Mouse (Mus musculus) heart, embryonic 10.5 days (tissue): Measurements from ENCODE around the gene 1700025C18Rik. TPM values are rescaled to one million over a fixed set of nuclear protein-coding genes. Genes with fewer than 3 reads are reported as not detected.

Experiments used
- DNase-seq: peaks from one replicate; pipeline ENCODE4 v3.0.0-alpha.2; 2017; ENCODE audit warnings: low spot score
- H3K27ac ChIP-seq: fragments of 300-500 bp; sonication (generic); 2 replicates; pipeline ENCODE4 v1.5.1; 2016; ENCODE audit warnings: mild to moderate bottlenecking
- H3K27me3 ChIP-seq: fragments of 300-500 bp; sonication (generic); 2 replicates; pipeline ENCODE4 v1.6.1; 2016; ENCODE audit warnings: mild to moderate bottlenecking; ENCODE audit not compliant: poor library complexity, insufficient read depth, severe bottlenecking
- H3K36me3 ChIP-seq: fragments of 300-500 bp; sonication (generic); 2 replicates; pipeline ENCODE4 v1.6.1; 2016; ENCODE audit warnings: mild to moderate bottlenecking, moderate library complexity
- H3K4me1 ChIP-seq: fragments of 300-500 bp; sonication (generic); 2 replicates; pipeline ENCODE4 v1.6.1; 2016; ENCODE audit warnings: mild to moderate bottlenecking
- H3K4me3 ChIP-seq: fragments of 300-500 bp; sonication (generic); 2 replicates; pipeline ENCODE4 v1.5.1; 2016; ENCODE audit warnings: mild to moderate bottlenecking, moderate library complexity
- H3K9me3 ChIP-seq: fragments of 300-500 bp; sonication (generic); 2 replicates; pipeline ENCODE4 v1.6.1; 2016; ENCODE audit warnings: mild to moderate bottlenecking, moderate library complexity
- WGBS: fragments of 180-500 bp; shearing (Covaris S2); methylation state at CpG from one replicate; pipeline ENCODE4 v1.1.7; 2016; 5-methylcytosine and 5-hydroxymethylcytosine counted together
- polyA plus RNA-seq: library from polyadenylated mRNA; unstranded; fragments of >200 nt; fragmentation: Nextera tagmentation; extraction: Ambion mirVana; gene quantifications from 2 replicates; pipeline ENCODE4 v1.2.1, GENCODE M21; 2016

1700025C18Rik gene
- polyA plus RNA-seq, 1 experiment from 2014 or later, result not detected

DNA sequence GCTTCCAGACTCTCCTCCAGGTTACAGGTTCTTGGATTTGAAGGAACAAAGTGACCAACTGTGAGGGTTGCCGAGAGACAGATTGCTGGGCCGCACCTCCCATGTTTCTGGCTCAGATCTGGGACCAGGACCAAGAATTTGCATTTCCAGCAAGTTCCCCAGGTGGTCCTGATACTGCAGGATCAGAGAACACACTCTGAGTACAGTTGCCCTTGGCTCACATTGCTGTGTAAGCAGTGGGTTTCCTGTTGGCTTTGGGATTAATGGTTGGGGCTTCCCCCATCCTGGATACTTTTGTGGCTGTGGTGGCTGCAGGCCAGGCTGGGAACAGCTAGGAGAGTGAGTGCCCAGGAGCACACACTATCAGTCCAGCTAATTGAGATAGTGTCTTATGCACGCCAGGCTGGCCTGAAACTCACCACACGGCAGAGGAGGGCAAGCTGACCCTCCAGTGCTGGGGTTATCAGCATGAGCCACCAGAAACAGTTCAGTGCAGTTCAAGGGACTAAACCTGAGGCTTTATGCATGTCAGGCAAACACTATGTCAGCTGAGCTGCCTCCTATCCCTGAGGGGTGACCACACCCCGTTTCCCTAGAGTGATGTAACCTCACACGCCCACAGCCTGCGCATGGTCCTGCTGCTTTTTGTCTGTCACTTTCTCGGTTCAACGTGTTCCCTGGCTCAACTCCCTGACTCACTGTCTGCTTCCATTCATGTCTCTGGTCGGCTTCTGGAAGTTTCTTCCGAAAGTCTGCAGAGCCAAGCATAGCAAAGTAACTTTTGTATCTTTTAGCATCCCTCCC, 16.3 kb downstream of the 1700025C18Rik start:
- WGBS, result 35% methylated on average over 11 of the region's 11 CpGs
- H3K9me3 ChIP-seq, result no peaks in the 10 kb centered on the region
- no peak overlapping the region for H3K4me3 ChIP-seq
- H3K27me3 ChIP-seq, result peaks cover 99% of the 10 kb centered on the region
- no peak for DNase-seq
- H3K4me1 ChIP-seq, result peaks cover 16% of the 10 kb centered on the region
- H3K27ac ChIP-seq, result no peak overlapping the region
- no peaks in the 10 kb centered on the region for H3K36me3 ChIP-seq

DNA sequence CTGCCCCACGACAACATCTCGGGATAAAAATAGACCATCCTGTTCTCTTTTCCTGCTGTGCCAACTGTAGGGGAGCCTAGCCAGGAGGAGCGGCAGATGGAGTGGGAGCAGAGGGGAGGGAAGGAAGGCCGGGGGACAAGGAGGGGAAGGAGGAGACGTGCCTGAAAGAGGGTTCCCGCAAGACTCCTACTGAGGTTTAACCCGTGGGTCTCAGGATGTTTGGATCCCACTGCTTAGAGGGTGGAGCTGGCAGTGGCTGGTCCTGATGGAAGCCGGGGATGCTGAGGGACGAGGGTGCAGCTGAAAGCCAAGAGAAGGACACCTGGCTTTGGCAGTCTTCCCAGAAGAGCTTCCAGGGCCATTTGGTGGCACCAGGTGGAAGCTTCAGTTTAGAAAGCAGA, 17.2 kb downstream of the 1700025C18Rik start:
- H3K4me1 ChIP-seq, result peaks cover 16% of the 10 kb centered on the region
- no peaks in the 10 kb centered on the region for H3K36me3 ChIP-seq
- no peak for DNase-seq
- H3K9me3 ChIP-seq, result no peaks in the 10 kb centered on the region
- H3K4me3 ChIP-seq, result no peak overlapping the region
- H3K27ac ChIP-seq, result no peak overlapping the region
- H3K27me3 ChIP-seq, result peaks cover 94% of the 10 kb centered on the region
- WGBS, result 18% methylated on average over 9 of the region's 9 CpGs

DNA sequence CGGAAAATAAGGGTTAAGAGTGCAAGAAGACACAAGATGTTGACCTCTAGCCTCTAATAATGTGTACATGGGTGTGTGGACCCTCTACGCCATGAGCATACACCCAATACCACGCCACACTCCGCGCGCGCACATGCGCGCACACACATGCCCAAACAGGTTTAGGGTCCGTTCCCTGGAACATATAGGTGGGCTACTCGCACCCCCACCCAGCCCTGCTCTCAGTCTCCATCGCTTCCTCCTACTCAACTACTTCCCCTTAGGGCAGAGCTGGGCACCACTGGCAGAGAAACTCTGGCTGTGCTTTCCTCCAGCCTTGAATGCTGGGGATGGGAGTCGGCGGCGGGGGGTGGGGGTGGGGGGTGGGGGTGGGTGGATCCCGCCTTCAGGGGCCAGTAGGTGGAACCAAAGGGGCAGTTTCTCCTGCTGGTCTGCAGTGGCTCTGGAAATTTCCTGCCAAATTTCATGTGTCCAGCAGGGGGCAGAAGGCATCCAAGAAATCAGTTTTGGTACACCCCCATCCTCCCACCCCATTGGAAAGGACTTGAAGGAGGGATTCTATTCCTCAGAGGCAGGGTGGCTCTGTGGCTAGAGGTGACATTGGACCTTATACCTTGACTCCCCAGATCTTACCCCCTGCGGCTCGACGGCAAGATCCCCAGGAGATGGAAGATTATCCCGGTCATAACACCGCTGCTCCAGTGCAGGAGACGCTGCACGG, 20.3 kb downstream of the 1700025C18Rik start:
- H3K27me3 ChIP-seq, result peaks cover 67% of the 10 kb centered on the region
- peak overlapping the region; percentile 32 for H3K4me3 ChIP-seq
- WGBS, result 22% methylated on average over 23 of the region's 23 CpGs

DNA sequence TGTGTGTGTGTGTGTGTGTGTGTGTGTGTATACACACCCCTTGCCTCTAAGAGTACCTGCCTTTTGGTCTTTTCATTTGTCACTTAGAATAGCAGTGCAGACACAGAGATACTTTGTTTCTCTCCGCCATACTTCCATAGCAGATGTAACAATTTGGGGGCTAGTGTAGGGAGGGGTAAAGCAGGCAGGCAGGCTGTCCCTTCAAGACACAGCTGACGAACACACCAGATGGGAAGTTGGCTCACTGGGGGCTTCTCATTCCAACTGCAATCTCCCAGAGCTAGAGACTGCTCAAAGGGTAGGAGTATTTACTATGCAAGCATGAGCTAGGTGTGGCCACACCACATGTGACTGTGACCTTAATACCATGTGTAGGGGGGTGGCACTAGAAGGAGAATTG, 21.7 kb downstream of the 1700025C18Rik start:
- 73% methylated on average over 2 of the region's 2 CpGs for WGBS
- peaks cover 53% of the 10 kb centered on the region for H3K27me3 ChIP-seq

More for the DNA sequence above, 20.3 kb downstream of the 1700025C18Rik start:
- no peaks in the 10 kb centered on the region for H3K9me3 ChIP-seq
- H3K36me3 ChIP-seq, result no peaks in the 10 kb centered on the region
- no peak overlapping the region for H3K27ac ChIP-seq
- H3K4me1 ChIP-seq, result peaks cover 15% of the 10 kb centered on the region
- no peak for DNase-seq

DNA sequence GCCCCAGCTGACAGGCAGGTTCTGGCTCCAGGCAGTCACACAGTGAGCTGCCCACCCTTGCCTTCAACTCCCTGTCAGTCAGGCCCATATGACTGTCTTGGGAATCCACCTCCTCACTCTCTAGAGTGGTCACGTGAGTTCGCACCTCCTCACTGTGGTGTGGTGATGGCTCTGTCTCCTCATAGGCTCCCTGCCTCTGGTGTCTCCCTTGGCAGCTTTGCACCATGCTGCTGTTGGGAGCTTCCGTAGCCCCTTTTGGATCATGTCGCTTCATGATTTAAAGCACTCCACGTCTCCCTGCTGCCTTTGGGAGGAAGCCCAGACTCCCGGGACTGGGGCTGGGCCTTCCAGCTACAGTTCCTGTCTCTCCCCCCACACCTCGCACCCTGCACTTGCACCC, 26.1 kb downstream of the 1700025C18Rik start:
- Histone ChIP-seq H3K4me1 (no peaks in the 10 kb centered on the region), H3K27ac (no peak overlapping the region), H3K4me3 (no peak overlapping the region), H3K36me3 (no peaks in the 10 kb centered on the region), H3K9me3 (no peaks in the 10 kb centered on the region), H3K27me3 (peaks cover 16% of the 10 kb centered on the region; the same call in 1 of the 2 replicates)
- WGBS, result 59% methylated on average over 7 of the region's 7 CpGs
- DNase-seq, result no peak

More for the DNA sequence above, 21.7 kb downstream of the 1700025C18Rik start:
- H3K9me3 ChIP-seq, result no peaks in the 10 kb centered on the region
- H3K4me3 ChIP-seq, result no peak overlapping the region
- no peaks in the 10 kb centered on the region for H3K36me3 ChIP-seq
- DNase-seq, result no peak
- peaks cover 10% of the 10 kb centered on the region for H3K4me1 ChIP-seq
- H3K27ac ChIP-seq, result no peak overlapping the region

DNA sequence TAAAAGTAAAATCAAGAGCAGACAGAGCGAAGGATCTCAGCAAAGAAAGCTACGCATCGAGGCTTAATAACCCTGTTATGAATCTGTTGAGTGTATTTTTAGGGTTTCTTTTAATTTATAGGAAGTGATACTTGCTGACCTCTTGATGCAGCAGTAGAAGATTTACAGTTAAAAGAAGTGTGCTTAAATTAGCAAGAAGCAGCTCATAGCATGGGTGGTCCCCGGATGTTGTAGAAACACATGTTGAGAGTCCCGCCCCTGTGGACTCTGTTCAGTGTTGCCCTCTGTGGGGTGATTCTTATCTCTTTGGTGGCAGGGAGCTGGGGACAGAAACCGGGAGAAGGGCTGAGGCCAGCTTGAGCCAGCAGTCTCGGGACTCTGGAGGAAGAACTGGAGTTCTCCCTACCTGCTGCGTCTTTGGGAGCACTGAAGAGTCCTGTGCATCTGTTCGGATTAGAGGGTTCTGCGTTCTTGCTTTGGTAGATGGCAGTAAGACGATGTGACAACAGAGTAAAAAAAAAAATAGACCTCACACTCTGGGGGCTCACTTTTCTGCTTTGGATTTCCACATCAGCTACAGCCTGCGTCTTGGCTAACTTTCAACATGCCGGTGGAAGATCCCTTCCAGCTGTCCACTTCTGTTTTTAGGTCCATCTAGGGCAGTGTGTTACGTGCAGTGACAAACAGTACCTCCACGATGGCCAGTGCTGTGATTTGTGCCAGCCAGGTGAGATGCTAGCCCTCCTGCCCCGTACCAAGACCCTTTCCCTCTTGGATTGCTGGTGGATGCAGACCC, 28.7 kb downstream of the 1700025C18Rik start:
- Histone ChIP-seq H3K27me3 (peaks cover 20% of the 10 kb centered on the region), H3K4me3 (no peak overlapping the region), H3K4me1 (no peaks in the 10 kb centered on the region), H3K27ac (no peak overlapping the region), H3K9me3 (no peaks in the 10 kb centered on the region), H3K36me3 (no peaks in the 10 kb centered on the region)
- 74% methylated on average over 16 of the region's 16 CpGs for WGBS
- no peak for DNase-seq

DNA sequence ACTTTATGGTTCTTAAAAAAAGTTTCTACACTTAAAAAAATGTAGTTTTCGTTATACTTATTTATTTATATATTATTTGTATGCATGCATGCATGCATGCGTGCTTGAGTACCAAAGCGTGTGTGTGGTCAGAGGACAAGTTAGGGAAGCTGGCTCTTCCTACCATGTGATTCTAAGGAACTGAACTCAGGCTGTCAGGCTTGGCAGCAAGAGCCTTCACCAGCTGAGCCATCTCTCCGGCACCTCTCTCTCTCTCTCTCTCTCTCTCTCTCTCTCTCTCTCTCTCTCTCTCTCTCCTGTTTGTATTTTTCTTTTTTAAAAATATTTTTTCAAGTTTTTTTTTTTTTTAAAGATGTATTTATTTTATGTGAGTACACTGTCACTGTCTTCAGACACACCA, 30.6 kb downstream of the 1700025C18Rik start:
- H3K4me1 ChIP-seq, result peaks cover 15% of the 10 kb centered on the region
- H3K4me3 ChIP-seq, result no peak overlapping the region
- WGBS, result 84% methylated on average over 4 of the region's 4 CpGs
- H3K9me3 ChIP-seq, result no peaks in the 10 kb centered on the region
- peaks cover 16% of the 10 kb centered on the region for H3K27me3 ChIP-seq
- H3K27ac ChIP-seq, result no peak overlapping the region
- no peak for DNase-seq
- no peaks in the 10 kb centered on the region for H3K36me3 ChIP-seq

DNA sequence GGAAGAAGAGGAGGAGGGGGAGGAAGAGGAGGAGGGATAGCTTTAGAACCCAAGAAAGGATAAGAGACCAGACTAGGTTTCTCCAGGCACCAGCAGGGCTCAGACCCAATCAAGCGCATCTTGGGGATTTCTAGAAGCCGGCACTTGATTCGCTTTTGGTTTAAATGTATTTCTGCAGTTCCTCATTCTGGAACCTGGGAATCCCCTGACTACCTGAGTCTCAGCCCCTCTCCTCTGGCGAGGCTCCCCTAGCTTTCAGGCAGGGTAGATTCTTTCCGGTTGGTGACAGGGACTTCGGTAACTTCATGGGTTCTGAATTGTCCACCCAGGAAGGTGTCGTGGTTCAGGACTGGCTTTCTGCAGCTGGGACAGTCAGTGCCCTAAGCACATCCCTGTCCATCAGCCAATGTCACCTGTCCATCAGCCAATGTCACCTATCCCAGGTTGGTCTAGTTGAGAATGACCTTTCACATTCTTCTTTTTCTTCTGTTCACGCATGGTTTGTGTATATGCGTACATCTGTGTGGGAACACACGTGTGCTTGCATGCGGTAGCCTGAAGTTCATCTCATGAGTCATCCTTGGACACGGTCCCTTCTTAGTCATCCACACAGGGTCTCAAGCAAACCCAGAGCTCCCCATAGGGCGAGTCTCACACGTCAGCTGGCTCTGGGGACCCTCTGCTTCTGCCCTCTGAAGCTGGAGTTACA, 34.0 kb downstream of the 1700025C18Rik start:
- Histone ChIP-seq H3K27ac (no peak overlapping the region), H3K27me3 (peaks cover 10% of the 10 kb centered on the region), H3K4me1 (peaks cover 23% of the 10 kb centered on the region), H3K9me3 (no peaks in the 10 kb centered on the region), H3K4me3 (peak overlapping the region; percentile 54), H3K36me3 (no peaks in the 10 kb centered on the region)
- WGBS, result 70% methylated on average over 14 of the region's 14 CpGs
- DNase-seq, result no peak

DNA sequence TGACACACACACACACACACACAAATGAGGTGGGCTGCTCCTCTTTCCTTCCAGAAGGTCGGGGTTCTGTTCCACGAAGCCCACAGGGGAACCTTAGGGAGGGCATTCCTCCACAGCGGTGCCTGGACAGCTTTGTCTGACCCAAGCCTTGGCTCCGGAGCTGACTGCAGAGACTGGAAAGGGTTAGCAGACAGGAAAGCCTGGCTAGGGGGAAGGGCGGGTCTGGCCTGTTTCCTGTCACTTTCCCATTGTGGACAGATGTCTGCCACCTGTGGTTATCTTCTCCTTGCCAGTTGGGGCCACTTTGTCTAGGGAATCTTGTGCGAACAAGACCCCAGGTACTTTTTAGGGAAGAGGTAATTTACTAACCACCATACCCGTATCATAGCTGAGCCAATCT, 34.6 kb downstream of the 1700025C18Rik start:
- no peak for DNase-seq
- no peaks in the 10 kb centered on the region for H3K36me3 ChIP-seq
- H3K9me3 ChIP-seq, result no peaks in the 10 kb centered on the region
- H3K4me3 ChIP-seq, result peak overlapping the region; percentile 54
- peaks cover 28% of the 10 kb centered on the region for H3K4me1 ChIP-seq
- WGBS, result 2% methylated on average over 7 of the region's 7 CpGs
- H3K27ac ChIP-seq, result peak overlapping the region; percentile 60; the same call in 1 of the 2 replicates
- peaks cover 15% of the 10 kb centered on the region for H3K27me3 ChIP-seq

DNA sequence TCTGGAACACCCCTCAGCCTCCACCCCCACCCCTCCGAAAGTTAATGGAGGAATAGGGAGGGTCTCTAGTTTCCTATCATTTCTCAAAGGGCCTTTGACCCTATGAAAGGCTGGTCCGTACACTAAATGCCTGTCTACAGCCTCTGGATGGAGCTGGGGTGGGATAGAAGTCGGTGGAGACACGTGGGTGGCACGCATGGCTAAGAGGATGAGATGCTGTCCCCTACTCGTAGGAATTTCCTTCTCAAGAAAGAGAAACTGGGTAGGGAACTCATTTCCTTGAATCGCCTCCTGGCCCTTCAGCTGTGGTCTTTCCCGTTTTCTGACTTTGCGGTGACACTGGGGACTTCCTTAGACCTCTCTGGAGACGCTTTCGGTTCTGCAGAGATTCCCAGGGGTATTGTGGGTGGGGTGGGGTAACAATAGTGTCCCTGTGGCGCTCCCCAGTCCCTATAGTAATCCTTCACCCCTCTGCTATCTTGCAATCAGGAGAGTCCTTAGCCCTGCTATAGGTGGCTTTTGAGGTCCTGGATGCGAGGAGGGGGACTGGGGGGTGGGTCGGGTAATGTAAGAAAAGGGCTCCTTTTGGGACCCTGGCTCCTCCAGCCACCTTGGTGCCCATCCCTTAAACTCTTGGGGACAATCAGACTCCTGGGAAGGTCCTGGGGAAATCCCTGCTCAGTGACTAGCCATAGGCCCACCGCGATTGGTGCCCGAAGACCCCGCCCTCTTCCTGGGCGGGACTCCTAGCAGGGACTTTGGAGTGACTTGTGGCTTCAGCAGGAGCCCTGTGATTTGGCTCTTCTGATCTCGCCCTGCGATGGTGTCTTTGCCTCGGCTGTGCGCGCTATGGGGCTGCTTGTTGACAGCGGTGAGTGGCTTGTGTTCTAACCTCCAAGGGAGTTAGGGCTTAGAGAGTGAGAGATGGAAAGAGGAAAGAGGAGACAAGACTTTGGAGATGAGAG, 35.4 kb downstream of the 1700025C18Rik start, which contains the start of gene Cd40:
Gene Cd40 (plus strand): TSS at position 740 of the 965 bp plus-strand sequence.
- Histone ChIP-seq H3K4me1 (peaks cover 28% of the 10 kb centered on the region), H3K4me3 (peak within 1 kb of the TSS; percentile 54), H3K27me3 (peaks cover 21% of the 10 kb centered on the region), H3K27ac (peak within 1 kb of the TSS; percentile 60), H3K36me3 (no peaks in the 10 kb centered on the region), H3K9me3 (no peaks in the 10 kb centered on the region)
- peak; percentile 89 for DNase-seq
- 9% methylated on average over 25 of the region's 25 CpGs for WGBS

DNA sequence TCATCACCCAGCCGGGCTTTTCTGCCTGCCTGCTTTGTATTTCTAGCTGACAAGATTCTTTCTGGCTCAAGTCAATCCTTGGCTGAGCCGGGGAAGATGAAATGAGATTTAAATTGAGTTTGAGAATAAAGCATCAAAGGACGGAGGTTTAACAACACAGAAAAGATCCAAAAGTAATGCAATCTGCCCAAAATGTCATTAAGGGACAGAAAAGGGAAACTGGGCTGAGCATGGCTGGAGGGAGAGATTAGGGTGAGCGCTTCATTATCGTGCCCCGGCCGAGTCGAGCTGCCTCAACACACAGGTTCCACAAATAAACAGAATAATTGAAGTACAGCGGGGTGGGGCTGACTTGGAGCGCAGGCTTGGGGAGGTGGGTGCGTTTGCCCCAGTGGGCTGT, 39.0 kb downstream of the 1700025C18Rik start:
- no peak for DNase-seq
- Histone ChIP-seq H3K27ac (no peak overlapping the region), H3K9me3 (no peaks in the 10 kb centered on the region), H3K36me3 (no peaks in the 10 kb centered on the region), H3K4me1 (peaks cover 28% of the 10 kb centered on the region), H3K4me3 (no peak overlapping the region), H3K27me3 (peaks cover 11% of the 10 kb centered on the region; the same call in 1 of the 2 replicates)
- 38% methylated on average over 11 of the region's 11 CpGs for WGBS
